Comparison of ENCODE assay signal across 17 mouse cellular contexts in genomic region chr11:70693504-70693903, GRCm38 (mm10). TPM values are rescaled to one million over a fixed set of nuclear protein-coding genes. Genes with fewer than 3 reads are reported as not detected.
"Had no signal": no experiment of that assay in that cellular context is flagged by ENCODE, and none has a peak within 500 bp of the region (broad histone marks: within the 10 kb centered on the region; RNA-seq: fewer than 3 reads in every experiment).

No protein-coding gene starts in this region.

- ATAC-seq: hindbrain, postnatal 0 days; intestine, embryonic 16.5 days; liver, embryonic 12.5 days had no signal

- DNase-seq: gastrocnemius, postnatal 14 days; gastrocnemius, postnatal 36 days; heart, adult 11 months; heart, adult 2 months; heart, postnatal 14 days; heart, postnatal 36 days; kidney, adult 11 months; kidney, adult 2 months; kidney, adult 9 months; kidney, postnatal 14 days; kidney, postnatal 36 days; left cerebral cortex, postnatal 4 days; lung, adult 18-20 months had no signal

RNA-seq across cellular contexts. Expression of gene Inca1, which starts 6.5 kb away (rescaled TPM):
- total RNA-seq: hematopoietic stem cell, adult 5-6 weeks had no signal
